Mouse (Mus musculus) liver, embryonic 14.5 days (tissue): Measurements from ENCODE around the gene Cryz. TPM values are rescaled to one million over a fixed set of nuclear protein-coding genes. Genes with fewer than 3 reads are reported as not detected.

ENCODE experiments used
- ATAC-seq: fragments of 200-750 bp; cut with Nextera tagmentation; 2 replicates; pipeline ENCODE4 v1.8.0; 2017; ENCODE audit warnings: moderate number of reproducible peaks, mild to moderate bottlenecking, moderate library complexity; ENCODE audit not compliant: insufficient read depth
- DNase-seq, 3 experiments: peaks; one replicate each; pipeline ENCODE4 v3.0.0-alpha.2; 2012 to 2013; ENCODE audit warnings: low read depth in 3 of 3, low spot score in 3 of 3
- H3K27ac ChIP-seq: fragments of 300-500 bp; sonication (generic); 2 replicates; pipeline ENCODE4 v1.5.1; 2014; ENCODE audit warnings: moderate library complexity, mild to moderate bottlenecking, control low read depth, inconsistent platforms
- H3K27me3 ChIP-seq: fragments of 300-500 bp; sonication (generic); 2 replicates; pipeline ENCODE4 v1.6.1; 2014; ENCODE audit warnings: mild to moderate bottlenecking, low read length, moderate library complexity; ENCODE audit not compliant: control insufficient read depth, insufficient read depth
- H3K36me3 ChIP-seq: fragments of 300-500 bp; sonication (generic); replicated peaks from 2 replicates; pipeline ENCODE4 v1.6.1; 2014; ENCODE audit warnings: low read depth; ENCODE audit not compliant: control insufficient read depth, insufficient read depth
- H3K4me1 ChIP-seq, 2 experiments: fragments of 200-500 bp in 1 of 2; fragments of 300-500 bp in 1 of 2; sonication (generic) in 1 of 2; replicated peaks; 2 replicates each; pipeline ENCODE4 v1.6.1; 2012 to 2014; ENCODE audit warnings: antibody characterized with exemption in 1 of 2, inconsistent platforms in 1 of 2, low read length in 1 of 2; ENCODE audit not compliant: control insufficient read depth in 2 of 2, insufficient read depth in 2 of 2
- H3K4me2 ChIP-seq: fragments of 300-500 bp; sonication (generic); 2 replicates; pipeline ENCODE4 v1.6.1; 2014; ENCODE audit warnings: low read depth, mild to moderate bottlenecking, control low read depth, moderate library complexity
- H3K4me3 ChIP-seq, 2 experiments: fragments of 200-500 bp in 1 of 2; fragments of 300-500 bp in 1 of 2; sonication (generic) in 1 of 2; 2 replicates each; pipeline ENCODE4 v1.5.1; 2012 to 2014; ENCODE audit warnings: low read depth in 2 of 2, low read length in 2 of 2, mild to moderate bottlenecking in 2 of 2, control low read depth in 1 of 2, inconsistent platforms in 1 of 2, moderate library complexity in 1 of 2; ENCODE audit not compliant: insufficient read depth in 1 of 2
- H3K9ac ChIP-seq: fragments of 300-500 bp; sonication (generic); replicated peaks from 2 replicates; pipeline ENCODE4 v1.6.1; 2014; ENCODE audit warnings: mild to moderate bottlenecking, control low read depth, moderate library complexity
- H3K9me3 ChIP-seq: fragments of 300-500 bp; sonication (generic); 2 replicates; pipeline ENCODE4 v1.6.1; 2016; ENCODE audit warnings: low read length, mixed read lengths; ENCODE audit not compliant: control insufficient read depth
- CTCF ChIP-seq: IDR thresholded peaks from 2 replicates; pipeline ENCODE4 v1.5.1; 2016; ENCODE audit warnings: antibody characterized with exemption, low read depth, control low read depth
- EP300 ChIP-seq: IDR thresholded peaks from 2 replicates; pipeline ENCODE4 v1.6.1; 2016; ENCODE audit warnings: antibody characterized with exemption, low read depth
- WGBS: fragments of 180-500 bp; shearing (Covaris S2); extraction: QIAGEN DNeasy Blood & Tissue Kit; methylation state at CpG from one replicate; pipeline ENCODE4 v1.1.7; 2014; ENCODE audit not compliant: insufficient replicate concordance; 5-methylcytosine and 5-hydroxymethylcytosine counted together
- polyA plus RNA-seq, 2 experiments: library from polyadenylated mRNA; depleted of rRNA in 1 of 2; stranded (reverse) in 1 of 2; unstranded in 1 of 2; fragments of >200 nt; fragmentation: Nextera tagmentation in 1 of 2; extraction: Ambion mirVana in 1 of 2; gene quantifications; 2 replicates each; pipeline versions ENCODE4 v1.2.1 to v1.2.3; 2012 to 2014

The Cryz gene
- polyA plus RNA-seq, 2 experiments = 7.7 to 14.7 TPM

- no peak for ATAC-seq
- Histone ChIP-seq H3K9ac (no peak overlapping the region), H3K27me3 (peaks cover 5% of the 10 kb centered on the region), H3K4me1 (no peaks in the 10 kb centered on the region), H3K4me2 (no peak overlapping the region), H3K27ac (no peak overlapping the region), H3K9me3 (no peaks in the 10 kb centered on the region), H3K4me3 (no peak overlapping the region), H3K36me3 (no peaks in the 10 kb centered on the region)
- no peak for DNase-seq
- no peak for TF ChIP-seq CTCF
- no peak for TF ChIP-seq EP300
- WGBS = 37% methylated on average over 6 of the region's 6 CpGs
These were observed 22.8 kb upstream of the Cryz start for GRCm38 (mm10) chr3:154573666-154574065.

GRCm38 (mm10) chr3:154577895-154578294 is 18.6 kb upstream of the Cryz start:
- ATAC-seq (no peak), DNase-seq (no peak)
- no peak overlapping the region for H3K4me3 ChIP-seq
- no peaks in the 10 kb centered on the region for H3K4me1 ChIP-seq
- WGBS = 76% methylated on average over 8 of the region's 8 CpGs
- H3K4me2 ChIP-seq = no peak overlapping the region
- no peak overlapping the region for H3K27ac ChIP-seq
- TF ChIP-seq CTCF = no peak
- no peak for TF ChIP-seq EP300
- H3K9me3 ChIP-seq = no peaks in the 10 kb centered on the region
- H3K27me3 ChIP-seq = no peaks in the 10 kb centered on the region
- H3K9ac ChIP-seq = no peak overlapping the region
- H3K36me3 ChIP-seq = no peaks in the 10 kb centered on the region

GRCm38 (mm10) chr3:154584351-154584750 is 12.2 kb upstream of the Cryz start:
- Histone ChIP-seq H3K4me3 (no peak overlapping the region), H3K4me1 (no peaks in the 10 kb centered on the region), H3K27me3 (no peaks in the 10 kb centered on the region), H3K4me2 (no peak overlapping the region), H3K9ac (no peak overlapping the region), H3K27ac (no peak overlapping the region), H3K36me3 (no peaks in the 10 kb centered on the region), H3K9me3 (no peaks in the 10 kb centered on the region)
- TF ChIP-seq EP300 (no peak), CTCF (no peak)
- 73% methylated on average over 8 of the region's 8 CpGs for WGBS
- ATAC-seq (no peak), DNase-seq (no peak)

- ATAC-seq (no peak), DNase-seq (no peak)
- H3K27ac ChIP-seq = no peak overlapping the region
- H3K4me3 ChIP-seq = no peak overlapping the region
- H3K4me2 ChIP-seq = no peak overlapping the region
- no peaks in the 10 kb centered on the region for H3K4me1 ChIP-seq
- H3K36me3 ChIP-seq = no peaks in the 10 kb centered on the region
- H3K9ac ChIP-seq = no peak overlapping the region
- H3K27me3 ChIP-seq = no peaks in the 10 kb centered on the region
- WGBS = 76% methylated on average over 5 of the region's 5 CpGs
- TF ChIP-seq EP300 = no peak
- no peak for TF ChIP-seq CTCF
- no peaks in the 10 kb centered on the region for H3K9me3 ChIP-seq
These were observed 5.5 kb upstream of the Cryz start for GRCm38 (mm10) chr3:154590971-154591370.

GRCm38 (mm10) chr3:154591621-154592020 is 4.9 kb upstream of the Cryz start:
- Histone ChIP-seq H3K4me2 (no peak overlapping the region), H3K4me3 (no peak overlapping the region), H3K36me3 (no peaks in the 10 kb centered on the region), H3K9me3 (no peaks in the 10 kb centered on the region), H3K27ac (no peak overlapping the region), H3K4me1 (peaks cover 2 to 4% of the 10 kb centered on the region in 2 experiments; a peak in 2 of 4 replicates), H3K9ac (no peak overlapping the region), H3K27me3 (no peaks in the 10 kb centered on the region)
- TF ChIP-seq EP300 = no peak
- no peak for TF ChIP-seq CTCF
- whole genome bisulfite sequencing = 64% methylated on average over 3 of the region's 3 CpGs
- ATAC-seq = no peak
- DNase-seq = no peak
